Comparison of ENCODE assay signal across 18 mouse cellular contexts in genomic region chr6:146944830-146945229, GRCm38 (mm10). TPM values are rescaled to one million over a fixed set of nuclear protein-coding genes. Genes with fewer than 3 reads are reported as not detected.
DNase-seq lines count a peak whose midpoint lies in the region; ATAC-seq and TF ChIP-seq lines count a peak whose summit lies in the region.
"Had no signal": no experiment of that assay in that cellular context is flagged by ENCODE, and none has a peak within 500 bp of the region (broad histone marks: within the 10 kb centered on the region; RNA-seq: fewer than 3 reads in every experiment).

No protein-coding gene starts in this region.

- no peak for TF ChIP-seq POLR2A in kidney, adult 2 months (IDR thresholded peaks at IDR 0.05; ENCODE audit: low read depth, low read length)

- H3K36me3 ChIP-seq in kidney, adult 2 months (ENCODE audit: control insufficient read depth, insufficient read depth, low read length), result no peaks in the 10 kb centered on the region
- peaks cover under 1% of the 10 kb centered on the region; the same call in 1 of the 2 replicates for H3K36me3 ChIP-seq in lung, embryonic 16.5 days (ENCODE audit: control insufficient read depth, insufficient read depth, low read length)
- H3K36me3 ChIP-seq: forebrain, embryonic 12.5 days; neural tube, embryonic 12.5 days had no signal

- no peak for TF ChIP-seq CTCF in gastrocnemius, adult 2 months (IDR thresholded peaks at IDR 0.05)
- TF ChIP-seq CTCF in kidney, adult 2 months (conservative IDR thresholded peaks at IDR 0.05; ENCODE audit: insufficient read depth, insufficient read length, low read depth, low read length), result no peak

- H3K27me3 ChIP-seq in kidney, adult 2 months (replicated peaks; ENCODE audit: control insufficient read depth, insufficient read depth, low read length), result no peaks in the 10 kb centered on the region
- no peaks in the 10 kb centered on the region for H3K27me3 ChIP-seq in lung, embryonic 16.5 days (ENCODE audit: control insufficient read depth, insufficient read depth, low read depth, low read length)
- H3K27me3 ChIP-seq: forebrain, embryonic 12.5 days; limb, embryonic 13.5 days; neural tube, embryonic 12.5 days had no signal

- H3K9ac ChIP-seq in lung, embryonic 16.5 days (ENCODE audit: low read length), result peak overlapping the region; percentile 13; the same call in 1 of the 2 replicates
- H3K9ac ChIP-seq: forebrain, embryonic 12.5 days; limb, embryonic 13.5 days; neural tube, embryonic 12.5 days had no signal

- no peak overlapping the region for H3K4me2 ChIP-seq in lung, embryonic 16.5 days (ENCODE audit: low read depth, low read length)
- H3K4me2 ChIP-seq: forebrain, embryonic 12.5 days; limb, embryonic 13.5 days; neural tube, embryonic 12.5 days had no signal

- H3K9me3 ChIP-seq in lung, embryonic 16.5 days (ENCODE audit: control insufficient read depth, low read length), result no peaks in the 10 kb centered on the region
- H3K9me3 ChIP-seq: forebrain, embryonic 12.5 days; limb, embryonic 13.5 days; neural tube, embryonic 12.5 days had no signal

- intact Hi-C loops in gastrocnemius, adult 2 months (cut with DNase I), result no loop called here

- ATAC-seq in lung, embryonic 16.5 days (ENCODE audit: low read depth), result no peak
- no peak for ATAC-seq in erythroid progenitor cell, adult 5-6 weeks (replicated peaks; ENCODE audit: low FRiP score, poor library complexity, severe bottlenecking)
- ATAC-seq: midbrain, embryonic 16.5 days had no signal

- H3K4me3 ChIP-seq in gastrocnemius, adult 2 months, result no peak overlapping the region; the same call in 1 of the 2 replicates
- H3K4me3 ChIP-seq in kidney, adult 2 months (ENCODE audit: insufficient read depth, low read depth, low read length), result no peak overlapping the region
- H3K4me3 ChIP-seq in lung, embryonic 16.5 days (ENCODE audit: low read length), result no peak overlapping the region
- H3K4me3 ChIP-seq: forebrain, embryonic 12.5 days; layer of hippocampus, adult 2 months; left cerebral cortex, adult 2 months; limb, embryonic 13.5 days; neural tube, embryonic 12.5 days had no signal

- 33% methylated on average over 4 of the region's 4 CpGs for WGBS in kidney, adult 2 months
- WGBS in lung, embryonic 16.5 days, result 41% methylated on average over 4 of the region's 4 CpGs

- H3K27ac ChIP-seq in gastrocnemius, adult 2 months, result peak overlapping the region; percentile 74
- peak overlapping the region; percentile 31 for H3K27ac ChIP-seq in kidney, adult 2 months (ENCODE audit: insufficient read depth, low read depth, low read length)
- H3K27ac ChIP-seq in lung, embryonic 16.5 days (ENCODE audit: low read length), result peak overlapping the region; percentile 37; the same call in 1 of the 2 replicates
- H3K27ac ChIP-seq: forebrain, embryonic 12.5 days; layer of hippocampus, adult 2 months; left cerebral cortex, adult 2 months; limb, embryonic 13.5 days; neural tube, embryonic 12.5 days had no signal

- no peak for DNase-seq in gastrocnemius, adult 2 months
- no peak for DNase-seq in gastrocnemius, adult 8-10 months (ENCODE audit: low spot score in 2 of 2)
- no peak for DNase-seq in kidney, adult 2 months
- no peak for DNase-seq in kidney, postnatal 14 days
- no peak for DNase-seq in lung, postnatal 36 days
- peak; percentile 57 for DNase-seq in yolk sac, embryonic 10.5 days (ENCODE audit: low spot score)
- DNase-seq: adrenal gland, postnatal 25 days; cerebellum, postnatal 14 days had no signal

- H3K4me1 ChIP-seq in kidney, adult 2 months (ENCODE audit: control insufficient read depth, insufficient read depth, low read length), result peaks cover 32% of the 10 kb centered on the region
- peaks cover 29% of the 10 kb centered on the region for H3K4me1 ChIP-seq in lung, embryonic 16.5 days (replicated peaks; ENCODE audit: control insufficient read depth, insufficient read depth, low read length)
- H3K4me1 ChIP-seq: neural tube, embryonic 12.5 days had no signal

RNA-seq across cellular contexts. Expression of gene 1700034J05Rik, which starts 9.4 kb away (rescaled TPM):
- total RNA-seq in gastrocnemius, adult 2 months (2021), result not detected
- not detected for total RNA-seq in gastrocnemius, adult 8-10 months (2022)
- polyA plus RNA-seq in kidney, adult 2 months (2012; rRNA removed), result 0.07 TPM in 1 of 2 replicates, not detected in the other
- 0.14 and 0.20 TPM in 2 replicates for polyA plus RNA-seq in lung, embryonic 16.5 days (2015; fragmentation: Nextera tagmentation; extraction: Ambion mirVana)
- total RNA-seq in erythroid progenitor cell, adult 5-6 weeks (2015; ENCODE audit: low replicate concordance), result not detected in 2 replicates
- not detected in 2 replicates for total RNA-seq in erythroid progenitor cell, adult 5-6 weeks (2017; ENCODE audit: low replicate concordance)
- total RNA-seq: adrenal gland, postnatal 25 days; hematopoietic stem cell, adult 5-6 weeks; layer of hippocampus, adult 2 months; left cerebral cortex, adult 2 months had no signal
- polyA plus RNA-seq: embryonic facial prominence, embryonic 11.5 days; forebrain, embryonic 12.5 days had no signal

RNA-seq across cellular contexts. Expression of gene Ppfibp1, which starts 56.5 kb away (rescaled TPM):
- total RNA-seq in gastrocnemius, adult 2 months (2021), result 10 to 100 TPM; 40.3 to 44.8 TPM
- 10 to 100 TPM; 45.6 to 62.4 (median 55.7) TPM for total RNA-seq in gastrocnemius, adult 8-10 months (2022)
- 20.6 and 23.4 TPM in 2 replicates for polyA plus RNA-seq in kidney, adult 2 months (2012; rRNA removed)
- 46.8 and 50.5 TPM in 2 replicates for polyA plus RNA-seq in lung, embryonic 16.5 days (2015; fragmentation: Nextera tagmentation; extraction: Ambion mirVana)
- 0.42 and 6.1 TPM in 2 replicates for total RNA-seq in erythroid progenitor cell, adult 5-6 weeks (2015; ENCODE audit: low replicate concordance)
- total RNA-seq in erythroid progenitor cell, adult 5-6 weeks (2017; ENCODE audit: low replicate concordance), result 0.64 and 1.5 TPM in 2 replicates

Comparison
In these comparisons a context has a peak if more than half of its experiments do, and no peak if none do; other contexts are left out.
1. RNA of gene Ppfibp1, which starts 56.5 kb away (total RNA-seq): 45.6 to 62.4 TPM in gastrocnemius, adult 8-10 months and 40.3 to 44.8 TPM in gastrocnemius, adult 2 months; 0.42 to 6.1 TPM in erythroid progenitor cell, adult 5-6 weeks; every median in the first group is over 4 times any median in the second.
2. Peak in every context shown above with its lines, with median percentiles within 50 percentile points of each other: H3K27ac ChIP-seq.